Mouse (Mus musculus) forelimb bud, embryonic 11.5 days (tissue): ENCODE data around the gene Ninj1.

Source experiments
- DNase-seq: peaks from one replicate; pipeline ENCODE4 v3.0.0-alpha.2; 2012; ENCODE audit warnings: low read depth, low spot score

Ninj1 gene

DNA sequence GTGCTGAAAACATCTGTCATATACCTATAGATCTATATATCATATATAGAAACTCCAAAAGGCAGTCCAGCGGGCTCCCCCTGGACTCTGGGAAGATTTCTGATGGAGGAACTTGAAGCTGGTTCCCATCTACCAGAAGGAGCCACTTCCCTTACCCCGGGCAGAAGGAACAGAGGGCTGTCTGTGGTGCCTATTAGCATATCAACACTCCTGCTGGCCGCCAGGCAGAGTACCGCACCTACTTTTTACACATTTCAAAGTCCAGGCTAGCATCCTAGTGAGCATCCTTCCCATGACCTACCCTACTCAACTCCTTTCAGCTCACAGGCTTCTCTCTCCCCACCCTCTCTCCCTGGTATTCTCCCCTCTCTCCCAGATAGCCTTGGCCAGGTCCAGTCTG lies 38.3 kb downstream of the Ninj1 start:
- DNase-seq = no peak

- DNase-seq = no peak
Measured at GRCm38 (mm10) chr13:49233792-49234572, 46.7 kb downstream of the Ninj1 start.

DNA sequence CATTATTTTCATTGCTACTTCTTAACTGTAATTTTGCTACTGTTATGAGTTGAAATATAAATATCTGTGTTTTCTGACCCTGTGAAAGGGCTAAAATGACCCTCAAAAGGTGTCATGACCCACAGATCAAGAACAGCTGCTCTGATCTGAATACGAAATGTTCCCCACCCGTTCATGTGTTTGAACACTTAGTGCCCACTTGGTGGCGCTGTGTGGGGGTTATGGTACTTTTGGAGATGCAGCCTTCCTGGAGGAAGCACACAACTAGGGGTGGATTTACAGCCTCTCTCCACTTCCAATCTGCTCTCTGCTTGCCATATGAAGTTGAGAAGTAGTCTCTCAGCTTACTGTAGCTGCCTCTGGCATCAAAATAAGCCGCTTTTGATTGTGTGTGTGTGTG lies 47.4 kb downstream of the Ninj1 start:
- no peak for DNase-seq

GRCm38 (mm10) chr13:49237617-49238016 lies 50.3 kb downstream of the Ninj1 start:
- no peak for DNase-seq

DNA sequence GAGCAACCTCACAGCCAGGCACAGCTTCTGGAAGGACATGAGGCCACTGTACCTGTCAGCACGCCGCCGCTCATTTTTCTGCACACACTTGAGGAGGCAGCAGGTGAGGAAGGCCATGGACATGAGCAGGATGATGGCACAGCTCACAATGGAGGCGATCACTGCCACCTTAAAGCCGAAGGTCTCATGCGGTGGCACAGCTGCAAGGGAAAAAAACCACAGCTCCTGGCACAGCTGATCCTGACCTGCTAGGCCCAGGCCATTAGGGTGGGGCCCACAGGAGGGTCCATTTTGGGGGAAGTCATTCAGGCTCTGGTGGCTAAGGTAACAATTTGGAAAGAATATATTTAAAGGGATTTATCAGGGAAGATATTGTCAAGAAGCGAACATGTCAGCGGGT lies 51.5 kb downstream of the Ninj1 start:
- no peak for DNase-seq

DNA sequence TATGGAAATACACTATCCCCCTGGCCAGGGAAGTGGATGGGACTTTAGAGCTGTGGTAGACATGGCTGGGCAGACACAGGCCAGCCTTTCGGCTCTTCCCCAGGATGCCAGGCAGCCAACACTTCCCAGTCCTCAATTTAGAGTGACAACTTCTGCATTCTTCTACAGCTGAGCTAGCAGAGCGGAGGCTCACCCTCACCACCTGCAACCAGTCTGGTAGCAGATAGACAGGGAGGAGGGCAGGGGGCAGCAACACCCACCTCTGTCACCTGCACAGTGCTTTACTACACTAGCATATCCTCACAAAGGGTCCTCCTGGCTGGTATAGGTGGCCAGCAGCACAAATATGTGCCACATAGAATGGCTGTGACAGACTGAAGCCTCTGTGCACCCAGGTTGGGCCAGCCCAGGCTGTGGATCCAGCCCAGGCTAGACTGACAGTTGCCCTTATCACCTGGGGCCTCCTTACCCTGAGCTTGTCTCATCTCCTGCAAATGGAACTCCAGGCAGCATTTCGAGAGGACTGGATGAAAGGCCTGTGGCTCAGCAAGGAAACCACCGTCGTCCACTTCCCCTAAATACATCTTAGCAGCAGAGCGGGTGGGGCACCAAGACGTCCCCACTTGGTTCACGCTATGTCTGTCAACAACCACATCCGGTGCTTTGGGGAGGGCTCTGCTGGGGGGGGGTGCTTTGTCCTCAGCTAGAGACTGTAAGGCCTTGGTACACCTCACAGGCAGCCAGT lies 55.2 kb downstream of the Ninj1 start:
- DNase-seq = no peak

DNA sequence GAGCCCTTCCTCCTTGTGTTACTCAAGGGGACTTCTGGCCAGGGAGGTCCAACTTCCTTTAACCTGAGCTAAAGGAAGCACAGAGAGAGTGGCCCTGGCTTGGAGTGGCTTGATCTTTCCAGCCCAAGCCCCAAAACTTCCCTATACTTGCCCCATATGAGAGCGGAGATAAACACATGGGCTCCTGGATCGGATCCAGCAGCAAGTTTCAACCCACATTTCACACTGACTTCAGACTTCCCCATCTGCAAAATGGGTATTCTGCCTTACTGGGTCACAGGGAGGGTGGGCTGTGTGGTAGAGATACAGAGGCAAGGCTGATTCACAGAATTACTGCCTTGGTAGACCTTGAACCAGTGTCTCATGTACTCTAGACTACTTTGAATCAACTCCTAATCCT lies 56.2 kb downstream of the Ninj1 start:
- no peak for DNase-seq

DNA sequence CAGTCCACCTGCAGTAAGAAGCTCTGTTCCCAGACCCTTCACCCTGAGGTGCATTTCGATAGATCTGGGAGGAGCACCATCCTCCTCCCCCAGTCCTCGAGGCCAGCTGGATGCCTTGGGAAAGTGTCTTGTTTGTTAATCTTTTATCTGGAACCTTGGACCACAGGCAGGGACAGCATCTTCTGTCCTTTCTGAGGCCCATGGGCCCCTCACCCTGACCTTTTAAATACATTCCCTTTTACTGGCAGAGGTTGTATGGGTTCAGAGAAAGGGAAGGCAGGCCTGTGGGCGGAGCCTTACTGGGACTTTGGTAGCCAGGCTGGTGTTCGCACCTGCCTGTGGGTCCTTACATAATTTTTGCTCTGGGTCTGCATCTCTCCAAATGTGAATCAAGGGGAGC lies 58.0 kb downstream of the Ninj1 start:
- DNase-seq = no peak
